Mouse (Mus musculus): ENCODE measurements around the gene Gm20388.

GRCm38 (mm10) chr8:123732332-123732731 lies 3821.7 kb downstream of the Gm20388 start:
- TF ChIP-seq CTCF (IDR thresholded peaks at IDR 0.05; ENCODE audit: low read depth) = no peak
- no peak for TF ChIP-seq EP300 (optimal IDR thresholded peaks at IDR 0.05)
